Mouse (Mus musculus): ENCODE measurements around the gene Pex5. TPM values are rescaled to one million over a fixed set of nuclear protein-coding genes. Genes with fewer than 3 reads are reported as not detected.
A peak's percentile ranks its signal among the peaks of the same experiment; 100 is the strongest.

Pex5 gene
- polyA plus RNA-seq, 1 experiment from 2014 or later = 18.6 TPM

DNA sequence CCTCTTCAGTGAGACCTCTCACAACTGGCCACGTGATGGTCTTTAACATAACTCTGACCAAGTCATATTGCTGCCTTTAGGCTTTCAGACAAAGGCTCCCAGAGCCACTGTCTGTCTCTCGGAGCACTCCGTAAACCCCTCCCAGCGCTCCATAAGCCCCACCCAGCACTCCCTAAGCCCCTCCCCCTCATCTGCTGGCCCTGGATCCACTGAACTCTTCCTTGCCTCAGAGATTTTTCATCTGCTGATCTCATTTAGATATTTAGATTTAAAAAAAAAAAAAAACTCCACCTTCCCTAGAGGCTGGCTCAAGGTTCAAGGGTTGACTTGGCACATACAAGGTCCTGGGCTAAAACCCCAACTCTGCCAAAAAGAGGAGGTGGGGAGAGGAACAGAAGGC is 38.9 kb upstream of the Pex5 start:
- no peak for ATAC-seq (ENCODE audit: low FRiP score, low TSS enrichment)
- DNase-seq (ENCODE audit: low spot score) = no peak

DNA sequence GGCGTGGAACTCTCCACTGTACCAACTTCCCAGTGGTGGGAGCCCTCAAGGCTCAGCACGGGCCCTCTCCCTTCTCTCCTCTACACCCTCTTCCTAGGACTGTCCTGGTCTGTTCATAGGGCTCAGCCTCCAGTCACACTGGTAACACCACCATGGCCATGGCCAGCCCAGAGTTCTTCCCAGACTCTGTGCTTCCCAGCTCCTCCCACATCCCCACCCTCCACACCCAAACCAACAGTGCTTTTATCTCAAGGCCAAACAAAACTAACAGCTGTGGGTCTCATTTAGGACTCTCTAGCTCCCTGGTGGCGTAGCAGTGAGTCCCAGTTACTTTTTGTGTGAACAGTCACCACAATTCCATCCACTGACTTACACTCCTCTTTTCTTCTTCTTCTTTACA is 37.1 kb upstream of the Pex5 start:
- 0 out of 2 replicates have a peak, but pooled peaks have one; percentile 35 for ATAC-seq (ENCODE audit: low FRiP score, low TSS enrichment)
- Histone ChIP-seq H3K27me3 (ENCODE audit: control insufficient read depth, insufficient read depth, low read length) (no peaks in the 10 kb centered on the region), H3K9ac (ENCODE audit: low read length) (no peak overlapping the region), H3K27ac (replicated peaks) (no peak overlapping the region), H3K4me2 (replicated peaks; ENCODE audit: low read depth) (no peak overlapping the region), H3K36me3 (ENCODE audit: control insufficient read depth, insufficient read depth, low read length) (no peaks in the 10 kb centered on the region), H3K9me3 (ENCODE audit: control insufficient read depth, low read length) (no peaks in the 10 kb centered on the region), H3K4me3 (ENCODE audit: low read depth, low read length) (no peak overlapping the region), H3K4me1 (replicated peaks; ENCODE audit: control insufficient read depth, insufficient read depth) (no peaks in the 10 kb centered on the region)
- TF ChIP-seq EP300 (optimal IDR thresholded peaks at IDR 0.05) (no peak), CTCF (IDR thresholded peaks at IDR 0.05; ENCODE audit: low read depth) (no peak)
- DNase-seq (ENCODE audit: low spot score) = peak; percentile 24
- WGBS = 52% methylated on average over 3 of the region's 3 CpGs

More for the DNA sequence above, 38.9 kb upstream of the Pex5 start:
- H3K4me2 ChIP-seq (replicated peaks; ENCODE audit: low read depth) = no peak overlapping the region
- no peaks in the 10 kb centered on the region for H3K36me3 ChIP-seq (ENCODE audit: control insufficient read depth, insufficient read depth, low read length)
- H3K27ac ChIP-seq (replicated peaks) = no peak overlapping the region
- no peak for TF ChIP-seq EP300 (optimal IDR thresholded peaks at IDR 0.05)
- no peak for TF ChIP-seq CTCF (IDR thresholded peaks at IDR 0.05; ENCODE audit: low read depth)
- 58% methylated on average over 4 of the region's 4 CpGs for WGBS
- no peaks in the 10 kb centered on the region for H3K9me3 ChIP-seq (ENCODE audit: control insufficient read depth, low read length)
- H3K9ac ChIP-seq (ENCODE audit: low read length) = no peak overlapping the region
- H3K4me1 ChIP-seq (replicated peaks; ENCODE audit: control insufficient read depth, insufficient read depth) = no peaks in the 10 kb centered on the region
- no peak overlapping the region for H3K4me3 ChIP-seq (ENCODE audit: low read depth, low read length)
- H3K27me3 ChIP-seq (ENCODE audit: control insufficient read depth, insufficient read depth, low read length) = no peaks in the 10 kb centered on the region

DNA sequence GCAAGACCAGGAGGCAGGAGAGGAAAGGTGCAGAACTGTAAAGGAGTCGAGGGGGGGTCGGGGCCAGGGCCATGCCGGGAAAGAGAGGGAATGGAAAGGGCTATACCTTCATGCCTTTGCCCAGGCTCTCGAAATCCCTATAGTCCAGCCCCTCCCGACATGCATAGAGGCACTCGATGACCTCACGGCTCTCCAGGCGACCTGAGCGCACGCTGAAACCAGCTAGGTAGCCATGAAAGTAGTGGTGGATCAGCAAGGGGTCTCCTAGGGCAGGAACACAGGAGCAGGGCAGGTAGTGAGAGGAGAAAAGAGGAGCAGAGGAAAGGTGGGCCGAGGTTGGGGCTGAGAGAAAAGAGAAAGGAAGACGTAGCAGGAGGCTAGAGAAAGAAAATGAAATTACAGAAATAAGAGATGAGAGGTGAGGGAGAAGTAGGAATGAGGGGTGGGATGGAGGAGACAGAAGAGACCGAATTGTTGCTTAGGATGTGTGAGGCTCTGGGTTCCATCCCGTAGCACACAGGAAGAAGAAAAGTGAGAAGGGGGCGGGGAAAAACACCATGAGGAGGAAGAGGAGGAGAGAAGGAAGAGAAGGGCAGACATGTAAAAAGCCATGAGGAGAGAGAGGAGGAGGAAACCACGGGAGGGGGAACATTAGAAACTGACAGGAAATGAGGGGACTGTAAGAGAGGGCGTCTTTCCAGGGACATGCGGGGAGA is 35.0 kb upstream of the Pex5 start:
- H3K9me3 ChIP-seq (ENCODE audit: control insufficient read depth, low read length) = no peaks in the 10 kb centered on the region

DNA sequence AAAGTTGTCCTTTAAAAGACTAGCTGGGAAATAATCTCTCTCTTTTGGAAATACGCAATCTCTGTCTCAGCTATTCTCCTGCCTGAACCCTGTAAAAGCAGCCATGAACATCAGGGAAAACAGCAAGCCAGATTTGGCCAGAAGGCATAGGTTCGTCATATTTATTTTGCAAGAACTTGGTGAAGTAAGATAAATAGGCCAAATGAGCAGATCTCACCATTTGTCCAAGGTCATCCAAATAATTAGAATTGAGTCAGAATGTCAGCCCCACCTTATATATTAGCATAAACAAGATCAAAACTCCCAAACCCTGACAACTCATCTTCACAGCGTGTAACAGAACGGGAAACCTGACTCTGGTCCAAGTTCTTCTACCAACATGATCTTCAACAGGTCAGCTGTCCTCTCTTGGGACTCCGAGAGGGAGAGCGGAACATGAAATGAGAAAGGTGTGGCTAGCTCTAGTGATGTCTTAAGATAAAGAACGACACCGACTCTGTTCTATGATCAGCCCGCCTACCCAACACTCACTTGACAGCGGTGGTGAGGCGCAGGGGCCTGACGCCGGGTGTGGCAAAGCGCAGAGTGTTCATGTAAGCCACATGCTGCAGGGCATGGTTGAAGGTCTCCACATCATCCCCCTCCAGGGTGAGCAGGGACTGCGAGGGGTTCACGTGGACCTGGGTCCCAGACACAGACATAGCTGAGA is 34.2 kb upstream of the Pex5 start:
- TF ChIP-seq CTCF (IDR thresholded peaks at IDR 0.05; ENCODE audit: low read depth) (no peak), EP300 (optimal IDR thresholded peaks at IDR 0.05) (no peak)
- ATAC-seq (ENCODE audit: low FRiP score, low TSS enrichment) = no peak

More for the DNA sequence above, 35.0 kb upstream of the Pex5 start:
- TF ChIP-seq CTCF (IDR thresholded peaks at IDR 0.05; ENCODE audit: low read depth) (no peak), EP300 (optimal IDR thresholded peaks at IDR 0.05) (no peak)
- no peaks in the 10 kb centered on the region for H3K27me3 ChIP-seq (ENCODE audit: control insufficient read depth, insufficient read depth, low read length)
- H3K36me3 ChIP-seq (ENCODE audit: control insufficient read depth, insufficient read depth, low read length) = no peaks in the 10 kb centered on the region
- no peaks in the 10 kb centered on the region for H3K4me1 ChIP-seq (replicated peaks; ENCODE audit: control insufficient read depth, insufficient read depth)
- DNase-seq (ENCODE audit: low spot score) (no peak), ATAC-seq (ENCODE audit: low FRiP score, low TSS enrichment) (no peak)
- H3K4me2 ChIP-seq (replicated peaks; ENCODE audit: low read depth) = no peak overlapping the region
- H3K4me3 ChIP-seq (ENCODE audit: low read depth, low read length) = no peak overlapping the region
- H3K27ac ChIP-seq (replicated peaks) = no peak overlapping the region
- WGBS = 83% methylated on average over 18 of the region's 18 CpGs
- H3K9ac ChIP-seq (ENCODE audit: low read length) = no peak overlapping the region

DNA sequence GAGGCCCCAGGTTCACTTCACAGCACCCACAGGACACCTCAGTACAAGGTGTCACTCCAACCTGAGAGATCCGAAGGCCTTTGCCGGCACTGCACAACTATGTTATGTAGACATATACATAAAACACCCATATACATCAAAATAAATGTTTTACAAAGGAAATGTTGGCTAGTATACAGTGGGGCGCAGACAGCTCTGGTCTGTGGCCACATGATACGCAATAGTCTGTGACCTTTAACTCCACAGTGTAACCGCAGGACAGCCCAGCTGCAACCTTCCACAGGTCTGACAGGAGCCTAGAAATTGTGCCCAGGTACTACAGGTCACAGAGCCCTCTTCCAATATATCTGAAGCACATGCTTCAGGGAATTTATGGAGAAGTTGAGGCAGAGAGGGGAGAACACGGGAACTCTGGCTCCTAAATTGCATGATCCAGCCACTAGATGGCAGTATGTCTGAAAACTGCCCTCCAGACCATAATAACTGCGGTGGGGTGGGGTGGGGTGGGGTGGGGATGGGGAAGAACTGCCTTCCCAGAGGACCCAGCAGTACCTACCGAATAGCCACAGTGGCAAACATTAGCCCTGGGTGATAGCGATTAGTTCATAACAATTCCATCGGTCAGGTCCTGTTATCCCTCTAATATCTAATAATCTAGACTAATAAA is 33.5 kb upstream of the Pex5 start:
- Histone ChIP-seq H3K36me3 (ENCODE audit: control insufficient read depth, insufficient read depth, low read length) (no peaks in the 10 kb centered on the region), H3K4me3 (ENCODE audit: low read depth, low read length) (no peak overlapping the region), H3K9ac (ENCODE audit: low read length) (no peak overlapping the region), H3K4me2 (replicated peaks; ENCODE audit: low read depth) (no peak overlapping the region), H3K9me3 (ENCODE audit: control insufficient read depth, low read length) (no peaks in the 10 kb centered on the region), H3K27ac (replicated peaks) (no peak overlapping the region), H3K27me3 (ENCODE audit: control insufficient read depth, insufficient read depth, low read length) (no peaks in the 10 kb centered on the region), H3K4me1 (replicated peaks; ENCODE audit: control insufficient read depth, insufficient read depth) (no peaks in the 10 kb centered on the region)
- no peak; the same call in 1 of the 2 replicates for ATAC-seq (ENCODE audit: low FRiP score, low TSS enrichment)
- TF ChIP-seq CTCF (IDR thresholded peaks at IDR 0.05; ENCODE audit: low read depth) = peak; percentile 59
- TF ChIP-seq EP300 (optimal IDR thresholded peaks at IDR 0.05) = no peak
- no peak for DNase-seq (ENCODE audit: low spot score)
- 70% methylated on average over 10 of the region's 10 CpGs for WGBS

More for the DNA sequence above, 34.2 kb upstream of the Pex5 start:
- no peaks in the 10 kb centered on the region for H3K27me3 ChIP-seq (ENCODE audit: control insufficient read depth, insufficient read depth, low read length)
- WGBS = 88% methylated on average over 16 of the region's 16 CpGs
- H3K4me3 ChIP-seq (ENCODE audit: low read depth, low read length) = no peak overlapping the region
- H3K9me3 ChIP-seq (ENCODE audit: control insufficient read depth, low read length) = no peaks in the 10 kb centered on the region
- no peaks in the 10 kb centered on the region for H3K36me3 ChIP-seq (ENCODE audit: control insufficient read depth, insufficient read depth, low read length)
- no peaks in the 10 kb centered on the region for H3K4me1 ChIP-seq (replicated peaks; ENCODE audit: control insufficient read depth, insufficient read depth)
- H3K4me2 ChIP-seq (replicated peaks; ENCODE audit: low read depth) = no peak overlapping the region
- no peak overlapping the region for H3K9ac ChIP-seq (ENCODE audit: low read length)
- DNase-seq (ENCODE audit: low spot score) = no peak
- no peak overlapping the region for H3K27ac ChIP-seq (replicated peaks)

All from stomach, postnatal 0 days (tissue).